Mouse (Mus musculus) limb, embryonic 12.5 days (tissue): ENCODE results near the gene Tmppe. TPM values are rescaled to one million over a fixed set of nuclear protein-coding genes. Genes with fewer than 3 reads are reported as not detected.

Source experiments
- ATAC-seq: fragments of 200-750 bp; cut with Nextera tagmentation; 2 replicates; pipeline ENCODE4 v1.8.0; 2017; ENCODE audit warnings: low read depth, moderate TSS enrichment; ENCODE audit not compliant: insufficient number of reproducible peaks, insufficient read depth, low FRiP score, low TSS enrichment
- H3K27ac ChIP-seq: fragments of 300-500 bp; sonication (generic); 2 replicates; pipeline ENCODE4 v1.5.1; 2016; ENCODE audit warnings: mild to moderate bottlenecking, moderate library complexity
- H3K27me3 ChIP-seq: fragments of 300-500 bp; sonication (generic); 2 replicates; pipeline ENCODE4 v1.6.1; 2016; ENCODE audit warnings: mild to moderate bottlenecking, moderate library complexity
- H3K36me3 ChIP-seq: fragments of 300-500 bp; sonication (generic); 2 replicates; pipeline ENCODE4 v1.6.1; 2016; ENCODE audit warnings: mild to moderate bottlenecking, moderate library complexity
- H3K4me1 ChIP-seq: fragments of 300-500 bp; sonication (generic); replicated peaks from 2 replicates; pipeline ENCODE4 v1.6.1; 2016
- H3K4me2 ChIP-seq: fragments of 300-500 bp; sonication (generic); 2 replicates; pipeline ENCODE4 v1.6.1; 2016; ENCODE audit warnings: mild to moderate bottlenecking, moderate library complexity
- H3K4me3 ChIP-seq: fragments of 300-500 bp; sonication (generic); replicated peaks from 2 replicates; pipeline ENCODE4 v1.5.1; 2016; ENCODE audit warnings: mild to moderate bottlenecking
- H3K9ac ChIP-seq: fragments of 300-500 bp; sonication (generic); replicated peaks from 2 replicates; pipeline ENCODE4 v1.6.1; 2016; ENCODE audit warnings: mild to moderate bottlenecking, moderate library complexity
- H3K9me3 ChIP-seq: fragments of 300-500 bp; sonication (generic); 2 replicates; pipeline ENCODE4 v1.6.1; 2016; ENCODE audit warnings: mild to moderate bottlenecking, moderate library complexity
- WGBS: fragments of 180-500 bp; shearing (Covaris S2); methylation state at CpG from one replicate; pipeline ENCODE4 v1.1.7; 2016; 5-methylcytosine and 5-hydroxymethylcytosine counted together
- polyA plus RNA-seq: library from polyadenylated mRNA; unstranded; fragments of >200 nt; fragmentation: Nextera tagmentation; extraction: Ambion mirVana; gene quantifications from 2 replicates; pipeline ENCODE4 v1.2.1, GENCODE M21; 2016

The Tmppe gene
- polyA plus RNA-seq, 1 experiment from 2014 or later = 10.2 TPM

DNA sequence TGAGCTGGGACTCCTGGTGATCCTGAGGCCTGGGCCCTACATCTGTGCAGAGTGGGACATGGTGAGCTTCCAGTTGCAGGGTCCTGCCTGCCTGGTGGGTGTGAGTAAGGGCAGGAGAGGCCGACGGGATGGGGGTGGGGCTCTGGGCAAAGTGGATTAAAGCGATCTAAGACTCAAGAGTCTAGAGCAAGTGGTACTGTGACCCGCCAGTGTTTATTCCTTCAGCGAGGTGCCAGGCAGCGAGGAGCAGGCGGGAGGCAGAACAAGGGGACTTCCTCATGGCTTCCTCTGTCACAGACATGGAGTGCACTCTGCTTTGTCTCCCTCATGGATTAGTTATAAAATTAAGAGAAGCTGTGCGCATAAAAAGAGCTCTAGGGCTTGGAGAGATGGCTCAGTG, 19.5 kb downstream of the Tmppe start:
- 82% methylated on average over 8 of the region's 8 CpGs for WGBS
- H3K27ac ChIP-seq = no peak overlapping the region
- ATAC-seq = no peak
- H3K9me3 ChIP-seq = peaks cover 3% of the 10 kb centered on the region
- no peaks in the 10 kb centered on the region for H3K4me1 ChIP-seq
- no peak overlapping the region for H3K9ac ChIP-seq
- no peak overlapping the region for H3K4me2 ChIP-seq
- no peak overlapping the region for H3K4me3 ChIP-seq
- H3K36me3 ChIP-seq = peaks cover 37% of the 10 kb centered on the region
- no peaks in the 10 kb centered on the region for H3K27me3 ChIP-seq

- no peak for ATAC-seq
- H3K4me3 ChIP-seq = no peak overlapping the region
- H3K27ac ChIP-seq = no peak overlapping the region
- WGBS = 66% methylated on average over 3 of the region's 3 CpGs
- H3K4me2 ChIP-seq = no peak overlapping the region
- H3K9ac ChIP-seq = no peak overlapping the region
- H3K36me3 ChIP-seq = peaks cover 43% of the 10 kb centered on the region
- H3K9me3 ChIP-seq = peaks cover 8% of the 10 kb centered on the region
- H3K27me3 ChIP-seq = no peaks in the 10 kb centered on the region
- no peaks in the 10 kb centered on the region for H3K4me1 ChIP-seq
These were observed 20.1 kb downstream of the Tmppe start for GRCm38 (mm10) chr9:114421045-114421444.

DNA sequence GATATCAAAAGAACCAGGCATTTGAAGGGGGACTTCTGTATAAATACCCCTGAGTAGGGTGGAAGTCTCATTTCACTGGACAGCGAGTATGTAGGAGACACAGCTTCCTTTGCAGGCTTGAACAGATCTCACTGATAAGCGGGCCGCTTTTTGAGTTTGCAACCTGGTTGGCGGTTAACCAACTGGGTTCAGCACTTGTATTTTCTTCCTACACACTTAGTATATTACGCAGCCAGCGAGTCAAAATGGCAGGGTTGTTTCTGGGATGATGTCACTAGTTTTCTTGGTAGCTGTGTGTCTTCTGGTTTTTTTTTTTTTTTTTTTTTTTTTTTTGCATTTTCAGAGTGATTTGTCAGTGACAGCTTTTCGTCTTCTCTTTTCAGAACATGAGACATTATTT, 20.9 kb downstream of the Tmppe start:
- 94% methylated on average over 7 of the region's 7 CpGs for WGBS
- peaks cover 47% of the 10 kb centered on the region for H3K36me3 ChIP-seq
- no peak overlapping the region for H3K4me3 ChIP-seq
- no peak overlapping the region for H3K27ac ChIP-seq
- ATAC-seq = no peak
- H3K4me1 ChIP-seq = no peaks in the 10 kb centered on the region
- peaks cover 8% of the 10 kb centered on the region for H3K9me3 ChIP-seq
- no peak overlapping the region for H3K9ac ChIP-seq
- H3K4me2 ChIP-seq = no peak overlapping the region
- no peaks in the 10 kb centered on the region for H3K27me3 ChIP-seq

DNA sequence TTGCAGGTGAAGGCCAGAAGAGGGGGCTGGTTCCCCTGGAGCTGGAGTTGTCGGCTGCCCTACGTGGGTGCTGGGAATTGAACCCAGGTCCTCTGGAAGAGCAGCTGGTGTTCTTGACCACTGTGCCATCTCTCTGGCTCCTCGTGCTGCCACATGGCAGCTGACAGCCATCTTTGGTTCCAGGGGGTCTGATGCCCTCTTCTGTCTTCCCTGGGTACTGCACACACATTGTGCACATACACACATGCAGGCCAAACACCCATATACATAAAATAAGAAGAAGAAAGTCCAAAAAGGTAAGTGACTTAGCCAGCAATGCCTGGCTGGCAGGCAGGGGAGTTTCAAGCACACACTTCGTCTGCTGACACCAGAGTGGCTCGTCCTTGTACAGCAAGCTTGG, 24.7 kb downstream of the Tmppe start:
- Histone ChIP-seq H3K4me3 (no peak overlapping the region), H3K4me1 (no peaks in the 10 kb centered on the region), H3K36me3 (peaks cover 53% of the 10 kb centered on the region), H3K9ac (no peak overlapping the region), H3K27ac (no peak overlapping the region), H3K27me3 (no peaks in the 10 kb centered on the region), H3K9me3 (peaks cover 8% of the 10 kb centered on the region), H3K4me2 (no peak overlapping the region)
- WGBS = 97% methylated on average over 5 of the region's 5 CpGs
- no peak for ATAC-seq

DNA sequence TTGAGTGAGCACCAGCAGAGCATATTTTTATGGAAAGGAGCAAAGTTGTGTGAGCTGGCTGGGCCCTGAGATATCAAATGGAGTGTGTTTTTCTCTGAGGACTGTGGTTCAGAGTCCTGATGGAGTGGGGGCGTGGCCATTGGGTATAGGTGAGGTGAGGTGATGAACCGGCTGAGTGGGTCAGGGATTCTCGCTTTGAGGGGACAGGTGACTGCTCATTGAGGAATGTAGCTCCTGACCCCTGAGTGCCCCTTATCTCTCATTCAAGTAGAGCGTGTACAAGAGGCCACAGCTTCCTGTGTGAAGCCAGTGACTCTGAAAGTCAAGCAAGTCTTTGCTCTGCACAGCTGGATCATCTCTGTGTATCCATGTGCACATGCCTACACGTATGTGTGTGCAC, 25.3 kb downstream of the Tmppe start:
- Histone ChIP-seq H3K27ac (no peak overlapping the region), H3K9me3 (peaks cover 8% of the 10 kb centered on the region), H3K36me3 (peaks cover 56% of the 10 kb centered on the region), H3K27me3 (no peaks in the 10 kb centered on the region), H3K9ac (no peak overlapping the region), H3K4me2 (no peak overlapping the region), H3K4me3 (no peak overlapping the region), H3K4me1 (no peaks in the 10 kb centered on the region)
- WGBS = 93% methylated on average over 5 of the region's 5 CpGs
- ATAC-seq = no peak

DNA sequence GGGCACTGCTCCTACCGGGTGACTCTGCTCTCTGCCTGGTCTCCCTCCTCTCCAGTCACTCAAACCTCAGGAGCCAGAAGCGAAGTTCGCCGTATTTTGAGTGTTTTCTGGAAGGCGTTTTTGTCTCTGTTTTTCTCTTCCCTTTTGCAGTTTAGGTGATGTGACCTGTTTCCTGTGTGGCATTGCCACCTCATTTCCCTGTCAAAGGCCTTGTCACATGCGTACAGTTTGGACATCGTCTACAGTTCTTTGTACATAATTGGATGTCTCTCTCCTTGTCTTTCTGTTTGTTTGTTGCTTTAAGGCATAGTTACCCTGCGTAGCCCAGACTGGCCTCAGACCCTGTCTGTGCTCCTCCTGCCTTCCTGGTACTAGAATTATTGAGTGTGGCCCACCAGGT, 26.5 kb downstream of the Tmppe start:
- no peak overlapping the region for H3K27ac ChIP-seq
- H3K4me1 ChIP-seq = no peaks in the 10 kb centered on the region
- ATAC-seq = no peak
- H3K4me2 ChIP-seq = no peak overlapping the region
- WGBS = 92% methylated on average over 8 of the region's 8 CpGs
- H3K9me3 ChIP-seq = peaks cover 8% of the 10 kb centered on the region
- no peak overlapping the region for H3K4me3 ChIP-seq
- no peaks in the 10 kb centered on the region for H3K27me3 ChIP-seq
- no peak overlapping the region for H3K9ac ChIP-seq
- H3K36me3 ChIP-seq = peaks cover 56% of the 10 kb centered on the region

- H3K27me3 ChIP-seq = no peaks in the 10 kb centered on the region
- no peak overlapping the region for H3K4me2 ChIP-seq
- ATAC-seq = no peak
- H3K27ac ChIP-seq = no peak overlapping the region
- 86% methylated on average over 12 of the region's 12 CpGs for WGBS
- H3K9ac ChIP-seq = no peak overlapping the region
- H3K9me3 ChIP-seq = peaks cover 8% of the 10 kb centered on the region
- no peaks in the 10 kb centered on the region for H3K4me1 ChIP-seq
- H3K36me3 ChIP-seq = peaks cover 53% of the 10 kb centered on the region
- no peak overlapping the region for H3K4me3 ChIP-seq
These were observed 27.4 kb downstream of the Tmppe start for GRCm38 (mm10) chr9:114428103-114428834.

- Histone ChIP-seq H3K27ac (no peak overlapping the region), H3K9me3 (no peaks in the 10 kb centered on the region), H3K36me3 (peaks cover 33% of the 10 kb centered on the region), H3K9ac (no peak overlapping the region), H3K4me2 (no peak overlapping the region), H3K4me3 (no peak overlapping the region), H3K4me1 (no peaks in the 10 kb centered on the region), H3K27me3 (no peaks in the 10 kb centered on the region)
- WGBS = 76% methylated on average over 2 of the region's 2 CpGs
- no peak for ATAC-seq
These were observed 34.8 kb downstream of the Tmppe start for GRCm38 (mm10) chr9:114435668-114436067.

GRCm38 (mm10) chr9:114440548-114440947, 39.6 kb downstream of the Tmppe start:
- no peaks in the 10 kb centered on the region for H3K9me3 ChIP-seq
- 86% methylated on average over 10 of the region's 10 CpGs for WGBS
- H3K4me1 ChIP-seq = no peaks in the 10 kb centered on the region
- H3K27me3 ChIP-seq = no peaks in the 10 kb centered on the region
- no peak overlapping the region for H3K9ac ChIP-seq
- no peak overlapping the region for H3K4me2 ChIP-seq
- no peak overlapping the region for H3K27ac ChIP-seq
- no peak for ATAC-seq
- no peak overlapping the region for H3K4me3 ChIP-seq
- H3K36me3 ChIP-seq = peaks cover 22% of the 10 kb centered on the region; the same call in 1 of the 2 replicates

DNA sequence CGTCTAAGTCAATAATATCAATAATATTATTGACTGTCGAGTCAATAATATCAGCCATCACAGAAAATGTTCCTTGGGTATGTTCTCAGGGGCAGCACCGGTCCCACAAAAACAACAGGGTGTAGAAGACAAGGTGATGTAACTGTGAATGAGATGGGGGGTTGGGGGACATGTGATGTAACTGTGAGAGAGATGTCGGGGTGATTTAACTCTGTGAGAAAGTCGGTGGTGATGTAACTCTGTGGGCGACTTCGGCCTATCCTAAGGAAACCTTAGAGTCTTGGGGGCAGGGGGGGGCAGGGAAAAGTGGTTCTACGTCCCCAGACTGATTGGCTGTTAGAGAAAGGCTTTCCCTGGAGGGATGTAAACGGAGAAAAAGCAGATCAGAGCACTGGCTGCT, 41.3 kb downstream of the Tmppe start:
- Histone ChIP-seq H3K36me3 (peaks cover 16% of the 10 kb centered on the region; the same call in 1 of the 2 replicates), H3K9ac (no peak overlapping the region), H3K27ac (no peak overlapping the region), H3K9me3 (no peaks in the 10 kb centered on the region), H3K4me3 (no peak overlapping the region), H3K4me2 (no peak overlapping the region), H3K4me1 (no peaks in the 10 kb centered on the region), H3K27me3 (no peaks in the 10 kb centered on the region)
- 94% methylated on average over 9 of the region's 9 CpGs for WGBS
- ATAC-seq = no peak

GRCm38 (mm10) chr9:114442893-114443292, 42.0 kb downstream of the Tmppe start:
- H3K4me1 ChIP-seq = no peaks in the 10 kb centered on the region
- ATAC-seq = no peak
- no peak overlapping the region for H3K27ac ChIP-seq
- no peaks in the 10 kb centered on the region for H3K27me3 ChIP-seq
- no peak overlapping the region for H3K4me2 ChIP-seq
- no peaks in the 10 kb centered on the region for H3K9me3 ChIP-seq
- H3K36me3 ChIP-seq = peaks cover 13% of the 10 kb centered on the region; the same call in 1 of the 2 replicates
- H3K9ac ChIP-seq = no peak overlapping the region
- 80% methylated on average over 9 of the region's 9 CpGs for WGBS
- H3K4me3 ChIP-seq = no peak overlapping the region

- Histone ChIP-seq H3K4me1 (no peaks in the 10 kb centered on the region), H3K9me3 (no peaks in the 10 kb centered on the region), H3K27me3 (no peaks in the 10 kb centered on the region), H3K4me2 (no peak overlapping the region), H3K27ac (no peak overlapping the region), H3K9ac (no peak overlapping the region), H3K4me3 (no peak overlapping the region), H3K36me3 (peaks cover 13% of the 10 kb centered on the region; the same call in 1 of the 2 replicates)
- no peak for ATAC-seq
- WGBS = 91% methylated on average over 8 of the region's 8 CpGs
These were observed 42.4 kb downstream of the Tmppe start for GRCm38 (mm10) chr9:114443351-114443750.
